Mouse (Mus musculus) liver, postnatal 0 days (tissue): ENCODE results near the gene Acad11.

Source experiments
- CTCF ChIP-seq: sonication (generic); IDR thresholded peaks from 2 replicates; pipeline ENCODE4 v1.5.1; 2016; ENCODE audit warnings: antibody characterized with exemption, low read depth
- EP300 ChIP-seq: IDR thresholded peaks from 2 replicates; pipeline ENCODE4 v1.6.1; 2016; ENCODE audit warnings: antibody characterized with exemption, low read depth, mild to moderate bottlenecking

- no peak for TF ChIP-seq CTCF
- TF ChIP-seq EP300, result no peak
These were observed 19.5 kb upstream of the Acad11 start for GRCm38 (mm10) chr9:104043676-104044075.
